Mouse (Mus musculus) erythroblast, embryonic 14.5 days (primary cell): ENCODE measurements around the gene Cfap61.

Experiments
- GATA1 ChIP-seq: IDR thresholded peaks from 2 replicates; pipeline ENCODE4 v1.6.1; 2012; ENCODE audit warnings: low read length, inconsistent platforms, mixed read lengths
- TAL1 ChIP-seq: IDR thresholded peaks from 3 replicates; pipeline ENCODE4 v1.6.1; 2012; ENCODE audit warnings: low read length, inconsistent platforms, mixed read lengths

DNA sequence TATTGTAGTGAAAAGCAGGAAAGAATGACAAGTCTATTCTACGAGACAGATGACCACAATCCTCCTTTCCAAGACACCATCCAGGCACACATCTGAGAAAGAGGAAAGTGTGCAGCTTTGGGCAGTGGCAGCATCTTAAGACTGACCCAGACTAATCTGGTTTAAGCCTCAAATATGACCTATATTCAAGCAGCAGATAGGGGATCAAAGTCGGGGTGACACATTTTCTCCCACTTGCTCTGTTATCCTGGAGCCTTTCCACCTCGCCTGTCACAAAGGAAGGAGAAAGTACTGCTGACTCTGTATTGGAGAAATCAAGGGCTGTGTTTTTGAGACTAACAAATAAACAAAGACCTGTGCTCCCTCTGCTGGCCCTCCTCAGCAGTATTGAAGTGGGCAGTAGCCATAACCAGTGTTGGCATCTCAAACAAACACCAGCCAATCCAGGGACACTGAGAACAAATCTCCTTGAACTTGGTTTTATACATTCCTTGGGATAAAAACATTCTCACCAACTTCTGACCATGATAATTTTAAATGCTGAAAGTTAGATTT is 321.8 kb downstream of the Cfap61 start:
- TF ChIP-seq TAL1 (no peak), GATA1 (no peak)
